In the genomic region with DNA sequence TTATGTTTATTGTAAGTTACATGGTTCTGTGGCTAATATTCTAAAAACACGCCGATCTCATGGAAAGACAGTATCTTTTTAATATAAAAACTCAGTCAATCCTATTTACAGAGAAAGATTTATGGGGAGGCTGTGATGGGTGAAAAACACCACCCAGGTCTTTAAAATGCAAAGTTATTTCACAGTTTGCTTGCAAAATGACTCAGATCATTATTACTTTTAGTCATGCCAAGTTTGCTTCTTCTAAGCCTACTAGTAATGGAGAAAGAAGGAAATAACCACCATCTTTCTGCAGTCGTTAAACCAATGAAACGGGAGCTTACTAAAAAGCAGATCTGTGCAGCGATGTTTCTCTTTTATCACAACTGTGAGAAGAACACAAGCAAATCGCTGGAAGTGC, we compare ENCODE assay signal across 8 mouse cellular contexts. TPM values are rescaled to one million over a fixed set of nuclear protein-coding genes. Genes with fewer than 3 reads are reported as not detected.
DNase-seq lines count a peak whose midpoint lies in the region; ATAC-seq lines count a peak whose summit lies in the region.

No protein-coding gene starts in this region.

- H3K36me3 ChIP-seq in heart, embryonic 11.5 days (ENCODE audit: control insufficient read depth, insufficient read depth, low read length) = no peaks in the 10 kb centered on the region
- H3K36me3 ChIP-seq in hindbrain, embryonic 12.5 days = no peaks in the 10 kb centered on the region
- H3K36me3 ChIP-seq in midbrain, embryonic 11.5 days (ENCODE audit: control insufficient read depth, insufficient read depth, low read length) = no peaks in the 10 kb centered on the region

- H3K27me3 ChIP-seq in heart, embryonic 11.5 days (ENCODE audit: control insufficient read depth, insufficient read depth, low read length) = no peaks in the 10 kb centered on the region
- H3K27me3 ChIP-seq in hindbrain, embryonic 12.5 days = peaks cover 3% of the 10 kb centered on the region; the same call in 1 of the 2 replicates
- H3K27me3 ChIP-seq in midbrain, embryonic 11.5 days (ENCODE audit: control insufficient read depth, insufficient read depth, low read length) = peaks cover 6% of the 10 kb centered on the region

- H3K9me3 ChIP-seq in heart, embryonic 11.5 days (replicated peaks; ENCODE audit: control insufficient read depth, low read length) = no peaks in the 10 kb centered on the region
- 0 out of 2 replicates have a peak, but pooled peaks cover 3% of the 10 kb centered on the region for H3K9me3 ChIP-seq in hindbrain, embryonic 12.5 days (replicated peaks)
- H3K9me3 ChIP-seq in midbrain, embryonic 11.5 days (ENCODE audit: control insufficient read depth, low read length) = no peaks in the 10 kb centered on the region

- H3K4me3 ChIP-seq in heart, embryonic 11.5 days (ENCODE audit: low read depth, low read length) = peak overlapping the region; percentile 83
- H3K4me3 ChIP-seq in hindbrain, embryonic 12.5 days = peak overlapping the region; percentile 73
- H3K4me3 ChIP-seq in midbrain, embryonic 11.5 days (ENCODE audit: low read depth, low read length) = peak overlapping the region; percentile 78

- no peak for DNase-seq in heart, postnatal 25 days (ENCODE audit: low spot score)
- peak; percentile 61 for DNase-seq in brain, adult 2 months (ENCODE audit: low read depth, low spot score)
- DNase-seq in midbrain, embryonic 11.5 days (ENCODE audit: low spot score, missing footprints) = no peak
- DNase-seq in embryo, embryonic 10.5 days (ENCODE audit: low spot score) = no peak
- no peak for DNase-seq in spleen, postnatal 14 days (ENCODE audit: low spot score in 2 of 2)
- DNase-seq in thymus, postnatal 0 days (ENCODE audit: low spot score) = no peak

- no peak overlapping the region for H3K9ac ChIP-seq in heart, embryonic 11.5 days (ENCODE audit: low read depth, low read length)
- peak overlapping the region; percentile 32; the same call in 1 of the 2 replicates for H3K9ac ChIP-seq in hindbrain, embryonic 12.5 days
- no peak overlapping the region; the same call in 1 of the 2 replicates for H3K9ac ChIP-seq in midbrain, embryonic 11.5 days (ENCODE audit: low read length)

- peak overlapping the region; percentile 93 for H3K4me2 ChIP-seq in heart, embryonic 11.5 days
- H3K4me2 ChIP-seq in hindbrain, embryonic 12.5 days (replicated peaks) = peak overlapping the region; percentile 96
- H3K4me2 ChIP-seq in midbrain, embryonic 11.5 days = peak overlapping the region; percentile 92

- WGBS in heart, embryonic 11.5 days (ENCODE audit: insufficient replicate concordance) = 38% methylated on average over 6 of the region's 6 CpGs
- WGBS in hindbrain, embryonic 12.5 days = 41% methylated on average over 6 of the region's 6 CpGs
- 42% methylated on average over 6 of the region's 6 CpGs for WGBS in midbrain, embryonic 11.5 days

- H3K27ac ChIP-seq in heart, embryonic 11.5 days (ENCODE audit: low read depth, low read length) = no peak overlapping the region
- no peak overlapping the region for H3K27ac ChIP-seq in hindbrain, embryonic 12.5 days
- no peak overlapping the region for H3K27ac ChIP-seq in midbrain, embryonic 11.5 days (ENCODE audit: low read depth, low read length)

- intact Hi-C loops in heart, postnatal 25 days (cut with DNase I) = no loop called here

- no peak for ATAC-seq in heart, embryonic 11.5 days (replicated peaks; ENCODE audit: insufficient number of reproducible peaks, low FRiP score, low TSS enrichment)
- ATAC-seq in hindbrain, embryonic 12.5 days (ENCODE audit: low FRiP score) = no peak
- no peak for ATAC-seq in midbrain, embryonic 11.5 days (ENCODE audit: low FRiP score)

- 0 out of 2 replicates have a peak, but pooled peaks cover 3% of the 10 kb centered on the region for H3K4me1 ChIP-seq in heart, embryonic 11.5 days (ENCODE audit: control insufficient read depth, insufficient read depth, low read length)
- peaks cover 8% of the 10 kb centered on the region; the same call in 1 of the 2 replicates for H3K4me1 ChIP-seq in hindbrain, embryonic 12.5 days
- no peaks in the 10 kb centered on the region; the same call in 1 of the 2 replicates for H3K4me1 ChIP-seq in midbrain, embryonic 11.5 days (ENCODE audit: control insufficient read depth, insufficient read depth, low read length)

RNA-seq across cellular contexts. Expression of gene Gnai1, which starts 1.4 kb away (rescaled TPM):
- polyA plus RNA-seq in heart, embryonic 11.5 days (2014; fragmentation: Nextera tagmentation; extraction: Ambion mirVana) = 21.4 and 28.9 TPM in 2 replicates
- 1 to 10 TPM; 7.1 TPM for total RNA-seq in heart, postnatal 25 days (2021)
- polyA plus RNA-seq in hindbrain, embryonic 12.5 days (2016; fragmentation: Nextera tagmentation; extraction: Ambion mirVana) = 32.1 and 32.6 TPM in 2 replicates
- 29.3 and 30.6 TPM in 2 replicates for polyA plus RNA-seq in midbrain, embryonic 11.5 days (2014; fragmentation: Nextera tagmentation; extraction: Ambion mirVana)
- 3.2 and 3.7 TPM in 2 replicates for polyA plus RNA-seq in thymus, postnatal 0 days (2015; fragmentation: Nextera tagmentation; extraction: Ambion mirVana)
